Mouse (Mus musculus) ES-E14 (cell line): ENCODE measurements around the gene Golga3. TPM values are rescaled to one million over a fixed set of nuclear protein-coding genes. Genes with fewer than 3 reads are reported as not detected.

Source experiments
- DNase-seq: peaks from one replicate; pipeline ENCODE4 v3.0.0-alpha.2; 2013; ENCODE audit warnings: low read depth, low spot score
- H3K27ac ChIP-seq: 2 replicates; pipeline ENCODE4 v1.5.1; 2012; ENCODE audit warnings: low read depth, mild to moderate bottlenecking, low read length, moderate library complexity, mixed read lengths; ENCODE audit not compliant: poor library complexity, insufficient read depth, severe bottlenecking
- H3K36me3 ChIP-seq: 2 replicates; pipeline ENCODE4 v1.6.1; 2012; ENCODE audit warnings: mild to moderate bottlenecking, low read length, moderate library complexity, mixed read lengths; ENCODE audit not compliant: control insufficient read depth, poor library complexity, insufficient read depth, severe bottlenecking
- H3K4me1 ChIP-seq, 2 experiments: fragments of 150-350 bp in 1 of 2; sonication (generic) in 1 of 2; 2 replicates each; pipeline ENCODE4 v1.6.1; 2012; ENCODE audit warnings: low read length in 2 of 2, mild to moderate bottlenecking in 1 of 2, mixed read lengths in 1 of 2; ENCODE audit not compliant: control insufficient read depth in 2 of 2, insufficient read depth in 2 of 2, poor library complexity in 1 of 2
- H3K4me3 ChIP-seq, 2 experiments: fragments of 150-350 bp in 1 of 2; sonication (generic) in 1 of 2; 2 replicates each; pipeline ENCODE4 v1.5.1; 2012; ENCODE audit warnings: low read length in 2 of 2, low read depth in 1 of 2, mild to moderate bottlenecking in 1 of 2, mixed read lengths in 1 of 2; ENCODE audit not compliant: insufficient read depth in 1 of 2, poor library complexity in 1 of 2, severe bottlenecking in 1 of 2
- H3K9ac ChIP-seq: 2 replicates; pipeline ENCODE4 v1.6.1; 2012; ENCODE audit warnings: low read depth, mild to moderate bottlenecking, low read length, mixed read lengths; ENCODE audit not compliant: poor library complexity, insufficient read depth, severe bottlenecking
- H3K9me3 ChIP-seq: fragments of 150-350 bp; sonication (generic); 2 replicates; pipeline ENCODE4 v1.6.1; 2012; ENCODE audit warnings: low read depth, mild to moderate bottlenecking, low read length; ENCODE audit not compliant: control insufficient read depth, insufficient read depth
- CHD2 ChIP-seq: IDR thresholded peaks from 2 replicates; pipeline ENCODE4 v1.6.1; 2014; ENCODE audit warnings: mild to moderate bottlenecking, low read depth, low read length, inconsistent platforms
- HCFC1 ChIP-seq: IDR thresholded peaks from 2 replicates; pipeline ENCODE4 v1.6.1; 2012; ENCODE audit warnings: low read length, inconsistent platforms, borderline replicate concordance; ENCODE audit not compliant: insufficient read depth
- MAFK ChIP-seq: IDR thresholded peaks from 2 replicates; pipeline ENCODE4 v1.6.1; 2014; ENCODE audit warnings: mild to moderate bottlenecking, low read depth, low read length, inconsistent platforms; ENCODE audit not compliant: insufficient read depth
- ZC3H11A ChIP-seq: IDR thresholded peaks from 2 replicates; pipeline ENCODE4 v1.6.1; 2012; ENCODE audit warnings: low read depth, mild to moderate bottlenecking, inconsistent platforms, low read length, borderline replicate concordance
- ZNF384 ChIP-seq: IDR thresholded peaks from 2 replicates; pipeline ENCODE4 v1.6.1; 2012; ENCODE audit warnings: low read depth, low read length, inconsistent platforms
- in situ Hi-C, 2 experiments: fragments of 600-800 bp; cut with MboI; formaldehyde crosslinking; loops; one replicate each; pipeline ENCODE4 v1.15.1; 2025; ENCODE audit warnings: low sequenced_read_pairs in 2 of 2, inconsistent platforms in 1 of 2; ENCODE audit not compliant: unreplicated experiment in 2 of 2
- total RNA-seq: library from RNA; depleted of rRNA; stranded (reverse); fragments of 300-350 nt; gene quantifications from 2 replicates; pipeline ENCODE4 v1.2.3, GENCODE M21; 2012

Gene Golga3
- total RNA-seq, 1 experiment = 24.3 TPM

DNA sequence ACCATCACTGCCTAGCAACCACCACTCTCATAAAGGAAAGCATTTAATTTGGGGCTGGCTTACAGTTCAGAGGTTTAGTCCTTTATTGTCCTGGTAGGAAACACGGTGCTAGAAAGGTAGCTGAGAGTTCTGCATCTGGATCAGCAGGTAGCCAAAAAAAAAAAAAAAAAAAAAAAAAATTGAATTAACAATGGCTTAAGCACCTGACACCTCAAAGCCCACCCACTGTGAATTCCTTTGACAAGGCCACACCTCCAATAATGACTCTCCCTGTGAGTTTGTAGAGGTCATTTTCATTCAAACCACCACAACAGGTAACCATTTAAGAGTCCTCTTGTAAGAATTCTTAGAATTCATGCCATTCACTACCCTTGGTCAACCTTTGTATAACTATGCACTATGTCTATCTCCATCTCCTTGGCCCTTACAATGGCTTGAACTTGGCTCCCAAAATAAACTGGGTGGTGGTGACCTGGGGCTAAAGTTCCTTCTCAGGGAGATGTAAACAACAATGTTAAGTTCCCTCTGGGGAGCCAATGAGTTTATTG, 50.9 kb downstream of the Golga3 start:
- peak overlapping the region; percentile 97 for H3K27ac ChIP-seq
- DNase-seq = peak; percentile 86
- no peaks in the 10 kb centered on the region for H3K9me3 ChIP-seq
- peaks cover 6% of the 10 kb centered on the region for H3K36me3 ChIP-seq
- no peak overlapping the region for H3K9ac ChIP-seq
- no peaks in the 10 kb centered on the region for H3K4me1 ChIP-seq
- in situ Hi-C loops = no loop called here
- TF ChIP-seq HCFC1 (no peak), ZNF384 (peak; percentile 98)
- H3K4me3 ChIP-seq = no peak overlapping the region

DNA sequence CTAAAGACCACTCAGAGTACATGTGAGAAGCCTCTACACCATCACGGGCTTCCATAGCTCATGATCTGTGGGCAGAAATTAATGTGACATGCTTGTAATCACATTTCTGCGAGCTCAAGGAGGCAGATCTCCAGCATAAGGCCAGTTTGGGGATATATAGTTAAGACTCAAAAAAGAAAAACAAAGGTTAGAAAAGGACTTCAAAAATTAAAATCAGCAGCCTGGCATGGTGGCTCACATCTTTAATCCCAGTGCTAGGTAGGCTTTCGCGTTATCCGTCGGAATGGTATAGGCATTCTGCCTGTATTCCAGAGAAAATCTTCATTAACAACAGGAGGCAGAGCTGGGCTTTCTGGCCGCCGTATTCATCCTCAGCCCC, 53.9 kb downstream of the Golga3 start:
- no peak for DNase-seq
- peaks cover 5% of the 10 kb centered on the region for H3K36me3 ChIP-seq
- in situ Hi-C loops = no loop called here
- H3K9me3 ChIP-seq = no peaks in the 10 kb centered on the region
- peak overlapping the region; percentile 98 for H3K9ac ChIP-seq
- H3K4me1 ChIP-seq = 0 out of 4 replicates have a peak, but pooled peaks cover 0 to 2% of the 10 kb centered on the region in 2 experiments
- TF ChIP-seq ZNF384 = no peak
- no peak for TF ChIP-seq ZC3H11A
- no peak for TF ChIP-seq MAFK
- TF ChIP-seq HCFC1 = no peak
- TF ChIP-seq CHD2 = no peak
- H3K4me3 ChIP-seq = peak overlapping the region; percentile 81 to 97
- peak overlapping the region; percentile 69; the same call in 1 of the 2 replicates for H3K27ac ChIP-seq

DNA sequence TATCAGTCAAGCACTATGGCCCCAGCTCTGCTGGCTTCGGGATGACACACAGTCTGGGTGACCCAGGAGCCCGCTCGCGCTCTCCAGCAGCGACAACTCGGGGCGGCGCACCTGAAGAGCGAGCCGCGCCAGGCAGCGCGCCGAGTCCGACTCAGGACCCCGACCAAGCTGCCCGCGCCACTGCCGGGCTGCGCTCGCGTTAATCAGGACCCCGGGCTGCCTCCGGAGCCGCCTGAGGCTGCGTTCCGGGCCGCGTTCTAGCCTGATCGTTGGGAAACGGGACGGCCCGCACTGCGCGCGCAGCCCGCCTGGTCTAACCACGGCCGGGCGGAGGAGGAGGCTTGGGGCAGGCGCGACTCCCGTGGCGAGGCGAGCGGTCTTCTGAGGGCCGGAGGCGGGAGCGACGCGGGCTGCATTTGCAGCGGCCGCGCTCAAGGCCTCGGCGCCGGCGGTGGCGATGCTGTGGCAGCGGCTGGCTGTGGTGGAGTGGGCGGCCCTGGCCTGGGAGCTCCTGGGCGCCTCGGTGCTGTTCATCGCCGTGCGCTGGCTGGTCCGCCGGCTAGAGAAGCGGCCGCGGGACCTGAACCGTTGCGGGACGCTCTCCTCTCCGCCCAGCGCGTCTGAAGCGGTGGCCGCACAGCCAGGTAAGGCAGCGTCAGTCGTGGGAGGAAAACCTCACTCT, 54.4 kb downstream of the Golga3 start, which contains the start of gene Ankle2:
Ankle2 (plus strand) TSS at position 225 of the 682 bp plus-strand sequence.
- in situ Hi-C loops = no loop called here
- peak within 1 kb of the TSS; percentile 75 for H3K27ac ChIP-seq

DNA sequence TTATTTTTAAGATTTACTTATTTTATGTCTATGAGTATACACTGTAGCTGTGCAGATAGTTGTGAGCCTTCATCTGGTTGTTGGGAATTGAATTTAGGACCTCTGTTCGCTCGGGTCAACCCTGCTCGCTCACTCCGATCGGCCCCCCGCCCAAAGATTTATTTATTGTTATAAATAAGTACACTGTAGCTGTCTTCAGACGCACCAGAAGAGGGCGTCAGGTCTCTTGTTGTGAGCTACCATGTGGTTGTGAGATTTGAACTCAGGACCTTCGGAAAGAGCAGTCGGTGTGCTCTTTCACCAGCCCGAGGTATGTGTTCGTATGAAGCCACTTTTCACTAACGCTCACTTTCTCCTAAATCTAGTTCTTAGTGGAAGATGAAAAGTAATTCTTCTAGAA, 55.1 kb downstream of the Golga3 start:
- Histone ChIP-seq H3K36me3 (peaks cover 7% of the 10 kb centered on the region), H3K27ac (no peak overlapping the region), H3K4me1 (0 out of 4 replicates have a peak, but pooled peaks cover 0 to 2% of the 10 kb centered on the region in 2 experiments), H3K9me3 (no peaks in the 10 kb centered on the region), H3K4me3 (peak overlapping the region; percentile 81 to 97), H3K9ac (no peak overlapping the region; the same call in 1 of the 2 replicates)
- TF ChIP-seq MAFK = no peak
- TF ChIP-seq CHD2 = no peak
- no peak for TF ChIP-seq ZNF384
- no peak for TF ChIP-seq ZC3H11A
- TF ChIP-seq HCFC1 = no peak
- in situ Hi-C loops = no loop called here
- DNase-seq = no peak

More for the DNA sequence above, 54.4 kb downstream of the Golga3 start, which contains the start of gene Ankle2:
- peak; percentile 90 for DNase-seq
- peak within 1 kb of the TSS; percentile 98 for H3K9ac ChIP-seq
- peaks cover 5% of the 10 kb centered on the region for H3K36me3 ChIP-seq
- TF ChIP-seq CHD2 (no peak), HCFC1 (peak; percentile 89), ZNF384 (no peak), ZC3H11A (no peak)
- 0 out of 4 replicates have a peak, but pooled peaks cover 0 to 2% of the 10 kb centered on the region in 2 experiments for H3K4me1 ChIP-seq
- peak within 1 kb of the TSS; percentile 81 to 97 for H3K4me3 ChIP-seq
- no peaks in the 10 kb centered on the region for H3K9me3 ChIP-seq
